Mouse (Mus musculus): ENCODE measurements at regions not wholly inside any gene's neighbourhood (a gene's known extent, or its start where the extent isn't known, plus 50 kb on each side); places are given as distances from the start of the nearest gene placed in this dataset.

- no peak overlapping the region for H3K27ac ChIP-seq (ENCODE audit: control insufficient read depth, insufficient read depth, low read length)
- H3K4me1 ChIP-seq (replicated peaks; ENCODE audit: control insufficient read depth, insufficient read depth, low read length) = peaks cover 4% of the 10 kb centered on the region
- no peaks in the 10 kb centered on the region for H3K27me3 ChIP-seq (ENCODE audit: control insufficient read depth, insufficient read depth, low read length)
- DNase-seq = no peak
- WGBS = 94% methylated on average over 9 of the region's 9 CpGs
- TF ChIP-seq CTCF (IDR thresholded peaks at IDR 0.05; ENCODE audit: borderline replicate concordance, control insufficient read depth, extremely low read depth, insufficient read depth, low read length, poor library complexity) = no peak
- TF ChIP-seq POLR2A (IDR thresholded peaks at IDR 0.05; ENCODE audit: control insufficient read depth, extremely low read depth, insufficient read depth, low read length, poor library complexity) = no peak
- no peak overlapping the region for H3K4me3 ChIP-seq (ENCODE audit: control insufficient read depth, insufficient read depth, low read length)
- no peaks in the 10 kb centered on the region for H3K36me3 ChIP-seq (ENCODE audit: control insufficient read depth, insufficient read depth, low read length)
Observed at GRCm38 (mm10) chr9:115644953-115645352, 264.3 kb upstream of the Gadl1 start.

GRCm38 (mm10) chr9:115646226-115646625 is 263.0 kb upstream of the Gadl1 start:
- Histone ChIP-seq H3K4me3 (ENCODE audit: control insufficient read depth, insufficient read depth, low read length) (no peak overlapping the region), H3K4me1 (replicated peaks; ENCODE audit: control insufficient read depth, insufficient read depth, low read length) (no peaks in the 10 kb centered on the region), H3K27ac (ENCODE audit: control insufficient read depth, insufficient read depth, low read length) (no peak overlapping the region), H3K36me3 (ENCODE audit: control insufficient read depth, insufficient read depth, low read length) (no peaks in the 10 kb centered on the region), H3K27me3 (ENCODE audit: control insufficient read depth, insufficient read depth, low read length) (no peaks in the 10 kb centered on the region)
- WGBS = 93% methylated on average over 7 of the region's 7 CpGs
- DNase-seq = no peak
- TF ChIP-seq POLR2A (IDR thresholded peaks at IDR 0.05; ENCODE audit: control insufficient read depth, extremely low read depth, insufficient read depth, low read length, poor library complexity) (no peak), CTCF (IDR thresholded peaks at IDR 0.05; ENCODE audit: borderline replicate concordance, control insufficient read depth, extremely low read depth, insufficient read depth, low read length, poor library complexity) (no peak)

GRCm38 (mm10) chr9:115651708-115652107 is 257.5 kb upstream of the Gadl1 start:
- WGBS = 97% methylated on average over 2 of the region's 2 CpGs
- H3K27ac ChIP-seq (ENCODE audit: control insufficient read depth, insufficient read depth, low read length) = no peak overlapping the region
- no peak for DNase-seq
- no peak overlapping the region for H3K4me3 ChIP-seq (ENCODE audit: control insufficient read depth, insufficient read depth, low read length)
- TF ChIP-seq POLR2A (IDR thresholded peaks at IDR 0.05; ENCODE audit: control insufficient read depth, extremely low read depth, insufficient read depth, low read length, poor library complexity) (no peak), CTCF (IDR thresholded peaks at IDR 0.05; ENCODE audit: borderline replicate concordance, control insufficient read depth, extremely low read depth, insufficient read depth, low read length, poor library complexity) (no peak)
- no peaks in the 10 kb centered on the region for H3K4me1 ChIP-seq (replicated peaks; ENCODE audit: control insufficient read depth, insufficient read depth, low read length)
- H3K36me3 ChIP-seq (ENCODE audit: control insufficient read depth, insufficient read depth, low read length) = no peaks in the 10 kb centered on the region
- H3K27me3 ChIP-seq (ENCODE audit: control insufficient read depth, insufficient read depth, low read length) = no peaks in the 10 kb centered on the region

- TF ChIP-seq POLR2A (IDR thresholded peaks at IDR 0.05; ENCODE audit: control insufficient read depth, extremely low read depth, insufficient read depth, low read length, poor library complexity) = no peak
- TF ChIP-seq CTCF (IDR thresholded peaks at IDR 0.05; ENCODE audit: borderline replicate concordance, control insufficient read depth, extremely low read depth, insufficient read depth, low read length, poor library complexity) = no peak
- Histone ChIP-seq H3K4me3 (ENCODE audit: control insufficient read depth, insufficient read depth, low read length) (no peak overlapping the region), H3K27ac (ENCODE audit: control insufficient read depth, insufficient read depth, low read length) (no peak overlapping the region), H3K27me3 (ENCODE audit: control insufficient read depth, insufficient read depth, low read length) (no peaks in the 10 kb centered on the region), H3K4me1 (replicated peaks; ENCODE audit: control insufficient read depth, insufficient read depth, low read length) (no peaks in the 10 kb centered on the region), H3K36me3 (ENCODE audit: control insufficient read depth, insufficient read depth, low read length) (no peaks in the 10 kb centered on the region)
- WGBS = 98% methylated on average over 5 of the region's 5 CpGs
- DNase-seq = no peak
Observed at GRCm38 (mm10) chr9:115653116-115653515, 256.1 kb upstream of the Gadl1 start.

- Histone ChIP-seq H3K4me1 (replicated peaks; ENCODE audit: control insufficient read depth, insufficient read depth, low read length) (no peaks in the 10 kb centered on the region), H3K27ac (ENCODE audit: control insufficient read depth, insufficient read depth, low read length) (no peak overlapping the region), H3K4me3 (ENCODE audit: control insufficient read depth, insufficient read depth, low read length) (no peak overlapping the region), H3K27me3 (ENCODE audit: control insufficient read depth, insufficient read depth, low read length) (no peaks in the 10 kb centered on the region), H3K36me3 (ENCODE audit: control insufficient read depth, insufficient read depth, low read length) (no peaks in the 10 kb centered on the region)
- no peak for DNase-seq
- 45% methylated on average over 6 of the region's 6 CpGs for WGBS
- TF ChIP-seq CTCF (IDR thresholded peaks at IDR 0.05; ENCODE audit: borderline replicate concordance, control insufficient read depth, extremely low read depth, insufficient read depth, low read length, poor library complexity) = no peak
- no peak for TF ChIP-seq POLR2A (IDR thresholded peaks at IDR 0.05; ENCODE audit: control insufficient read depth, extremely low read depth, insufficient read depth, low read length, poor library complexity)
Observed at GRCm38 (mm10) chr9:115654933-115655332, 254.3 kb upstream of the Gadl1 start.

GRCm38 (mm10) chr9:115656538-115656937 is 252.7 kb upstream of the Gadl1 start:
- H3K27ac ChIP-seq (ENCODE audit: control insufficient read depth, insufficient read depth, low read length) = no peak overlapping the region
- 90% methylated on average over 2 of the region's 2 CpGs for WGBS
- no peak overlapping the region for H3K4me3 ChIP-seq (ENCODE audit: control insufficient read depth, insufficient read depth, low read length)
- no peaks in the 10 kb centered on the region for H3K36me3 ChIP-seq (ENCODE audit: control insufficient read depth, insufficient read depth, low read length)
- TF ChIP-seq POLR2A (IDR thresholded peaks at IDR 0.05; ENCODE audit: control insufficient read depth, extremely low read depth, insufficient read depth, low read length, poor library complexity) = no peak
- no peak for TF ChIP-seq CTCF (IDR thresholded peaks at IDR 0.05; ENCODE audit: borderline replicate concordance, control insufficient read depth, extremely low read depth, insufficient read depth, low read length, poor library complexity)
- DNase-seq = no peak
- no peaks in the 10 kb centered on the region for H3K27me3 ChIP-seq (ENCODE audit: control insufficient read depth, insufficient read depth, low read length)
- H3K4me1 ChIP-seq (replicated peaks; ENCODE audit: control insufficient read depth, insufficient read depth, low read length) = no peaks in the 10 kb centered on the region
